Mouse (Mus musculus): ENCODE data around the gene Bcl2l13. TPM values are rescaled to one million over a fixed set of nuclear protein-coding genes. Genes with fewer than 3 reads are reported as not detected.

The Bcl2l13 gene
- 18.7 and 33.1 TPM in 2 replicates for polyA plus RNA-seq (2014; fragmentation: Nextera tagmentation; extraction: Ambion mirVana)

- DNase-seq (peak; percentile 95), ATAC-seq (ENCODE audit: low FRiP score, low TSS enrichment) (peak; percentile 96)
- Histone ChIP-seq H3K4me2 (ENCODE audit: low read length) (peak within 1 kb of the TSS; percentile 78), H3K27ac (replicated peaks; ENCODE audit: low read depth, low read length) (peak within 1 kb of the TSS; percentile 95), H3K27me3 (ENCODE audit: control insufficient read depth, insufficient read depth, low read length) (no peaks in the 10 kb centered on the region), H3K9ac (replicated peaks; ENCODE audit: low read length) (peak within 1 kb of the TSS; percentile 85), H3K9me3 (ENCODE audit: control insufficient read depth, low read length) (no peaks in the 10 kb centered on the region), H3K36me3 (ENCODE audit: control insufficient read depth, insufficient read depth, low read length) (no peaks in the 10 kb centered on the region), H3K4me1 (ENCODE audit: control insufficient read depth, insufficient read depth, low read length) (peaks cover 7% of the 10 kb centered on the region; the same call in 1 of the 2 replicates), H3K4me3 (replicated peaks; ENCODE audit: low read depth, low read length) (peak within 1 kb of the TSS; percentile 86)
- 5% methylated on average over 40 of the region's 40 CpGs for WGBS
Observed at GRCm38 (mm10) chr6:120835474-120836374, at the start of gene Bcl2l13. TSS of gene Bcl2l13 (plus strand) at chr6:120836212.

- H3K27ac ChIP-seq (replicated peaks; ENCODE audit: low read depth, low read length), result no peak overlapping the region
- no peaks in the 10 kb centered on the region for H3K27me3 ChIP-seq (ENCODE audit: control insufficient read depth, insufficient read depth, low read length)
- H3K4me2 ChIP-seq (ENCODE audit: low read length), result no peak overlapping the region
- H3K9me3 ChIP-seq (ENCODE audit: control insufficient read depth, low read length), result no peaks in the 10 kb centered on the region
- H3K36me3 ChIP-seq (ENCODE audit: control insufficient read depth, insufficient read depth, low read length), result peaks cover 16% of the 10 kb centered on the region
- 85% methylated on average over 5 of the region's 5 CpGs for WGBS
- ATAC-seq (ENCODE audit: low FRiP score, low TSS enrichment) (no peak), DNase-seq (no peak)
- peaks cover 6% of the 10 kb centered on the region; the same call in 1 of the 2 replicates for H3K4me1 ChIP-seq (ENCODE audit: control insufficient read depth, insufficient read depth, low read length)
- no peak overlapping the region for H3K9ac ChIP-seq (replicated peaks; ENCODE audit: low read length)
- H3K4me3 ChIP-seq (replicated peaks; ENCODE audit: low read depth, low read length), result no peak overlapping the region
Observed at GRCm38 (mm10) chr6:120788068-120788607, 47.9 kb upstream of the Bcl2l13 start.

GRCm38 (mm10) chr6:120788904-120789303, 47.1 kb upstream of the Bcl2l13 start:
- H3K4me2 ChIP-seq (ENCODE audit: low read length), result no peak overlapping the region
- H3K9ac ChIP-seq (replicated peaks; ENCODE audit: low read length), result no peak overlapping the region
- H3K36me3 ChIP-seq (ENCODE audit: control insufficient read depth, insufficient read depth, low read length), result peaks cover 24% of the 10 kb centered on the region
- H3K9me3 ChIP-seq (ENCODE audit: control insufficient read depth, low read length), result no peaks in the 10 kb centered on the region
- H3K4me1 ChIP-seq (ENCODE audit: control insufficient read depth, insufficient read depth, low read length), result peaks cover 6% of the 10 kb centered on the region; the same call in 1 of the 2 replicates
- H3K4me3 ChIP-seq (replicated peaks; ENCODE audit: low read depth, low read length), result no peak overlapping the region
- H3K27me3 ChIP-seq (ENCODE audit: control insufficient read depth, insufficient read depth, low read length), result no peaks in the 10 kb centered on the region
- ATAC-seq (ENCODE audit: low FRiP score, low TSS enrichment), result no peak
- peak; percentile 54 for DNase-seq
- H3K27ac ChIP-seq (replicated peaks; ENCODE audit: low read depth, low read length), result no peak overlapping the region

GRCm38 (mm10) chr6:120790153-120790552, 45.9 kb upstream of the Bcl2l13 start:
- no peak overlapping the region for H3K27ac ChIP-seq (replicated peaks; ENCODE audit: low read depth, low read length)
- peaks cover 37% of the 10 kb centered on the region for H3K36me3 ChIP-seq (ENCODE audit: control insufficient read depth, insufficient read depth, low read length)
- no peak for DNase-seq
- no peak overlapping the region for H3K4me2 ChIP-seq (ENCODE audit: low read length)
- H3K27me3 ChIP-seq (ENCODE audit: control insufficient read depth, insufficient read depth, low read length), result no peaks in the 10 kb centered on the region
- H3K9me3 ChIP-seq (ENCODE audit: control insufficient read depth, low read length), result no peaks in the 10 kb centered on the region
- 87% methylated on average over 11 of the region's 11 CpGs for WGBS
- no peak overlapping the region for H3K4me3 ChIP-seq (replicated peaks; ENCODE audit: low read depth, low read length)
- no peaks in the 10 kb centered on the region for H3K4me1 ChIP-seq (ENCODE audit: control insufficient read depth, insufficient read depth, low read length)
- no peak for ATAC-seq (ENCODE audit: low FRiP score, low TSS enrichment)
- no peak overlapping the region for H3K9ac ChIP-seq (replicated peaks; ENCODE audit: low read length)

- WGBS, result 74% methylated on average over 5 of the region's 5 CpGs
- Histone ChIP-seq H3K27me3 (ENCODE audit: control insufficient read depth, insufficient read depth, low read length) (no peaks in the 10 kb centered on the region), H3K9me3 (ENCODE audit: control insufficient read depth, low read length) (no peaks in the 10 kb centered on the region), H3K27ac (replicated peaks; ENCODE audit: low read depth, low read length) (no peak overlapping the region), H3K36me3 (ENCODE audit: control insufficient read depth, insufficient read depth, low read length) (peaks cover 42% of the 10 kb centered on the region), H3K4me1 (ENCODE audit: control insufficient read depth, insufficient read depth, low read length) (no peaks in the 10 kb centered on the region), H3K4me2 (ENCODE audit: low read length) (no peak overlapping the region), H3K4me3 (replicated peaks; ENCODE audit: low read depth, low read length) (no peak overlapping the region), H3K9ac (replicated peaks; ENCODE audit: low read length) (no peak overlapping the region)
- no peak for ATAC-seq (ENCODE audit: low FRiP score, low TSS enrichment)
- no peak for DNase-seq
Observed at GRCm38 (mm10) chr6:120790717-120791116, 45.3 kb upstream of the Bcl2l13 start.

GRCm38 (mm10) chr6:120792947-120793346, 43.1 kb upstream of the Bcl2l13 start:
- peaks cover 65% of the 10 kb centered on the region for H3K36me3 ChIP-seq (ENCODE audit: control insufficient read depth, insufficient read depth, low read length)
- H3K27ac ChIP-seq (replicated peaks; ENCODE audit: low read depth, low read length), result no peak overlapping the region
- no peak for ATAC-seq (ENCODE audit: low FRiP score, low TSS enrichment)
- no peak overlapping the region for H3K4me3 ChIP-seq (replicated peaks; ENCODE audit: low read depth, low read length)
- no peak overlapping the region for H3K4me2 ChIP-seq (ENCODE audit: low read length)
- H3K9ac ChIP-seq (replicated peaks; ENCODE audit: low read length), result no peak overlapping the region
- no peaks in the 10 kb centered on the region for H3K4me1 ChIP-seq (ENCODE audit: control insufficient read depth, insufficient read depth, low read length)
- DNase-seq, result no peak
- WGBS, result 87% methylated on average over 8 of the region's 8 CpGs
- no peaks in the 10 kb centered on the region for H3K27me3 ChIP-seq (ENCODE audit: control insufficient read depth, insufficient read depth, low read length)
- no peaks in the 10 kb centered on the region for H3K9me3 ChIP-seq (ENCODE audit: control insufficient read depth, low read length)

- no peak for DNase-seq
- 94% methylated on average over 5 of the region's 5 CpGs for WGBS
- no peaks in the 10 kb centered on the region for H3K9me3 ChIP-seq (ENCODE audit: control insufficient read depth, low read length)
- H3K36me3 ChIP-seq (ENCODE audit: control insufficient read depth, insufficient read depth, low read length), result peaks cover 91% of the 10 kb centered on the region
- no peak overlapping the region for H3K27ac ChIP-seq (replicated peaks; ENCODE audit: low read depth, low read length)
- H3K4me1 ChIP-seq (ENCODE audit: control insufficient read depth, insufficient read depth, low read length), result no peaks in the 10 kb centered on the region
- H3K9ac ChIP-seq (replicated peaks; ENCODE audit: low read length), result no peak overlapping the region
- H3K4me2 ChIP-seq (ENCODE audit: low read length), result no peak overlapping the region
- H3K27me3 ChIP-seq (ENCODE audit: control insufficient read depth, insufficient read depth, low read length), result no peaks in the 10 kb centered on the region
- no peak overlapping the region for H3K4me3 ChIP-seq (replicated peaks; ENCODE audit: low read depth, low read length)
- no peak for ATAC-seq (ENCODE audit: low FRiP score, low TSS enrichment)
Observed at GRCm38 (mm10) chr6:120795422-120796086, 40.5 kb upstream of the Bcl2l13 start.

- Histone ChIP-seq H3K27me3 (ENCODE audit: control insufficient read depth, insufficient read depth, low read length) (no peaks in the 10 kb centered on the region), H3K27ac (replicated peaks; ENCODE audit: low read depth, low read length) (no peak overlapping the region), H3K4me3 (replicated peaks; ENCODE audit: low read depth, low read length) (no peak overlapping the region), H3K4me1 (ENCODE audit: control insufficient read depth, insufficient read depth, low read length) (no peaks in the 10 kb centered on the region), H3K36me3 (ENCODE audit: control insufficient read depth, insufficient read depth, low read length) (peaks cover 96% of the 10 kb centered on the region), H3K9ac (replicated peaks; ENCODE audit: low read length) (no peak overlapping the region), H3K4me2 (ENCODE audit: low read length) (no peak overlapping the region), H3K9me3 (ENCODE audit: control insufficient read depth, low read length) (no peaks in the 10 kb centered on the region)
- DNase-seq (no peak), ATAC-seq (ENCODE audit: low FRiP score, low TSS enrichment) (no peak)
- WGBS, result 92% methylated on average over 2 of the region's 2 CpGs
Observed at GRCm38 (mm10) chr6:120796111-120796510, 39.9 kb upstream of the Bcl2l13 start.
